Mouse (Mus musculus) stomach, embryonic 16.5 days (tissue): Measurements from ENCODE around the gene Mtcp1. TPM values are rescaled to one million over a fixed set of nuclear protein-coding genes. Genes with fewer than 3 reads are reported as not detected.

ENCODE experiments used
- ATAC-seq: fragments of 200-750 bp; cut with Nextera tagmentation; 2 replicates; pipeline ENCODE4 v1.8.0; 2017; ENCODE audit warnings: moderate number of reproducible peaks, moderate TSS enrichment; ENCODE audit not compliant: insufficient read depth, low FRiP score
- H3K27ac ChIP-seq: fragments of 300-500 bp; sonication (generic); 2 replicates; pipeline ENCODE4 v1.5.1; 2014; ENCODE audit warnings: low read length
- H3K27me3 ChIP-seq: fragments of 300-500 bp; sonication (generic); 2 replicates; pipeline ENCODE4 v1.6.1; 2014; ENCODE audit warnings: low read length, control low read depth, mixed read lengths; ENCODE audit not compliant: control insufficient read depth, insufficient read depth
- H3K36me3 ChIP-seq: fragments of 300-500 bp; sonication (generic); 2 replicates; pipeline ENCODE4 v1.6.1; 2014; ENCODE audit warnings: low read length; ENCODE audit not compliant: control insufficient read depth, insufficient read depth
- H3K4me1 ChIP-seq: fragments of 300-500 bp; sonication (generic); 2 replicates; pipeline ENCODE4 v1.6.1; 2014; ENCODE audit warnings: low read length, control low read depth, mixed read lengths; ENCODE audit not compliant: control insufficient read depth, insufficient read depth
- H3K4me2 ChIP-seq: fragments of 300-500 bp; sonication (generic); 2 replicates; pipeline ENCODE4 v1.6.1; 2014; ENCODE audit warnings: low read depth, low read length, mixed read lengths
- H3K4me3 ChIP-seq: fragments of 300-500 bp; sonication (generic); replicated peaks from 2 replicates; pipeline ENCODE4 v1.5.1; 2014; ENCODE audit warnings: mild to moderate bottlenecking, low read length
- H3K9ac ChIP-seq: fragments of 300-500 bp; sonication (generic); 2 replicates; pipeline ENCODE4 v1.6.1; 2014; ENCODE audit warnings: low read length
- H3K9me3 ChIP-seq: fragments of 300-500 bp; sonication (generic); replicated peaks from 2 replicates; pipeline ENCODE4 v1.6.1; 2016; ENCODE audit warnings: low read length, control low read depth; ENCODE audit not compliant: control insufficient read depth
- whole genome bisulfite sequencing: fragments of 180-500 bp; shearing (Covaris S2); extraction: QIAGEN DNeasy Blood & Tissue Kit; methylation state at CpG from one replicate; pipeline ENCODE4 v1.1.7; 2014; 5-methylcytosine and 5-hydroxymethylcytosine counted together
- polyA plus RNA-seq: library from polyadenylated mRNA; unstranded; fragments of >200 nt; fragmentation: Nextera tagmentation; extraction: Ambion mirVana; gene quantifications from 2 replicates; pipeline ENCODE4 v1.2.1, GENCODE M21; 2015

The Mtcp1 gene
- polyA plus RNA-seq, 1 experiment from 2014 or later: 10.9 TPM

GRCm38 (mm10) chrX:75376815-75377214 is 39.6 kb downstream of the Mtcp1 start:
- Histone ChIP-seq H3K9me3 (no peaks in the 10 kb centered on the region), H3K27ac (no peak overlapping the region), H3K4me3 (no peak overlapping the region), H3K9ac (no peak overlapping the region), H3K4me1 (no peaks in the 10 kb centered on the region), H3K36me3 (no peaks in the 10 kb centered on the region), H3K27me3 (no peaks in the 10 kb centered on the region), H3K4me2 (no peak overlapping the region)
- ATAC-seq: no peak

GRCm38 (mm10) chrX:75372666-75373425 is 43.5 kb downstream of the Mtcp1 start:
- H3K4me3 ChIP-seq: no peak overlapping the region
- no peak overlapping the region for H3K4me2 ChIP-seq
- ATAC-seq: no peak; the same call in 1 of the 2 replicates
- no peak overlapping the region for H3K9ac ChIP-seq
- H3K9me3 ChIP-seq: no peaks in the 10 kb centered on the region
- no peaks in the 10 kb centered on the region for H3K36me3 ChIP-seq
- WGBS: 43% methylated on average over 2 of the region's 2 CpGs
- H3K4me1 ChIP-seq: no peaks in the 10 kb centered on the region
- H3K27ac ChIP-seq: 0 out of 2 replicates have a peak overlapping the region, but pooled peaks have one; percentile 38
- no peaks in the 10 kb centered on the region for H3K27me3 ChIP-seq

- H3K27ac ChIP-seq: no peak overlapping the region
Observed at GRCm38 (mm10) chrX:75370197-75370596, 46.2 kb downstream of the Mtcp1 start.

More at GRCm38 (mm10) chrX:75370197-75370596, 46.2 kb downstream of the Mtcp1 start:
- Histone ChIP-seq H3K9me3 (no peaks in the 10 kb centered on the region), H3K4me3 (no peak overlapping the region), H3K27me3 (no peaks in the 10 kb centered on the region), H3K4me1 (no peaks in the 10 kb centered on the region), H3K36me3 (no peaks in the 10 kb centered on the region), H3K9ac (no peak overlapping the region), H3K4me2 (no peak overlapping the region)
- no peak for ATAC-seq

Other genes with a start within 250 kb of the Mtcp1 start
- 51.7 and 65.6 TPM in 2 replicates for gene Fundc2, start 34.2 kb downstream of the Mtcp1 start, polyA plus RNA-seq
- 0.71 and 1.6 TPM in 2 replicates for gene F8, start 34.0 kb downstream of the Mtcp1 start, polyA plus RNA-seq
- 23.1 and 25.2 TPM in 2 replicates for gene Cmc4, start within 50 bp of the Mtcp1 start, polyA plus RNA-seq
- 60.9 and 62.2 TPM in 2 replicates for gene Brcc3, start within 50 bp of the Mtcp1 start, polyA plus RNA-seq
- gene Vbp1, start 97.7 kb upstream of the Mtcp1 start, polyA plus RNA-seq: 145 and 159 TPM in 2 replicates
- gene Rab39b, start 161.6 kb upstream of the Mtcp1 start, polyA plus RNA-seq: 2.2 TPM in 2 replicates